Mouse (Mus musculus) myocyte (in vitro differentiated cells): ENCODE data around the gene Cnot2.

Experiments used
- CEBPB ChIP-seq: IDR thresholded peaks from 2 replicates; pipeline ENCODE4 v1.6.1; 2011; ENCODE audit warnings: mild to moderate bottlenecking, moderate library complexity; ENCODE audit not compliant: poor library complexity, insufficient read depth, severe bottlenecking
- E2F4 ChIP-seq: IDR thresholded peaks from one replicate; pipeline ENCODE4 v1.6.1; 2011; ENCODE audit warnings: mild to moderate bottlenecking, control low read depth, moderate library complexity; ENCODE audit not compliant: insufficient read depth
- MAX ChIP-seq: IDR thresholded peaks from one replicate; pipeline ENCODE4 v1.6.1; 2011; ENCODE audit warnings: low read depth, mild to moderate bottlenecking, control low read depth
- MYOG ChIP-seq, 3 experiments: IDR thresholded peaks; one replicate each; pipeline ENCODE4 v1.6.1; 2011; ENCODE audit warnings: control low read depth in 2 of 3, low read depth in 2 of 3, mild to moderate bottlenecking in 2 of 3; ENCODE audit not compliant: insufficient read length in 2 of 3, control insufficient read depth in 1 of 3, insufficient read depth in 1 of 3
- POLR2A ChIP-seq: IDR thresholded peaks from one replicate; pipeline ENCODE4 v1.6.1; 2011; ENCODE audit warnings: low read depth, mild to moderate bottlenecking, control low read depth, moderate library complexity; ENCODE audit not compliant: insufficient read length
- POLR2AphosphoS2 ChIP-seq: IDR thresholded peaks from one replicate; pipeline ENCODE4 v1.6.1; 2011; ENCODE audit warnings: low read depth, control low read depth; ENCODE audit not compliant: insufficient read length
- SRF ChIP-seq: IDR thresholded peaks from one replicate; pipeline ENCODE4 v1.6.1; 2011; ENCODE audit warnings: low read depth; ENCODE audit not compliant: control insufficient read depth, insufficient read length
- TCF12 ChIP-seq: IDR thresholded peaks from one replicate; pipeline ENCODE4 v1.6.1; 2011; ENCODE audit warnings: mild to moderate bottlenecking, control low read depth; ENCODE audit not compliant: poor library complexity, insufficient read depth, severe bottlenecking
- USF1 ChIP-seq: IDR thresholded peaks from one replicate; pipeline ENCODE4 v1.6.1; 2011; ENCODE audit warnings: low read depth, mild to moderate bottlenecking, control low read depth, moderate library complexity

GRCm38 (mm10) chr10:116470306-116470925, 110.9 kb downstream of the Cnot2 start:
- TF ChIP-seq USF1 (no peak), POLR2A (no peak), CEBPB (no peak), MYOG (IDR thresholded peaks at IDR 0.05; ENCODE audit: control insufficient read depth in 1 of 3, insufficient read depth in 1 of 3, insufficient read length in 2 of 3, low read depth in 2 of 3) (no peak), TCF12 (no peak), E2F4 (no peak), MAX (no peak), POLR2AphosphoS2 (no peak), SRF (no peak)
